Mouse (Mus musculus): ENCODE data around the gene Naa11. TPM values are rescaled to one million over a fixed set of nuclear protein-coding genes. Genes with fewer than 3 reads are reported as not detected.
A peak's percentile ranks its signal among the peaks of the same experiment; 100 is the strongest.

Gene Naa11
- polyA plus RNA-seq, 1 experiment from 2014 or later = not detected

GRCm38 (mm10) chr5:97384399-97384798 lies 7.8 kb downstream of the Naa11 start:
- ATAC-seq (no peak), DNase-seq (ENCODE audit: low read depth, low spot score) (no peak)
- ChIA-PET POLR2A (no interaction called here), CTCF (interaction anchor here (1.3 to 1.8 kb wide), 2 partner anchors 11 to 17 kb away, joined by 3 to 6 read pairs; no protein-coding TSS in a partner anchor)
- no peaks in the 10 kb centered on the region for H3K27me3 ChIP-seq
- no peak for TF ChIP-seq CTCF (IDR thresholded peaks at IDR 0.05)
- in situ Hi-C loops (cut with MboI; ENCODE audit: low pct_unique_long_range_greater_than_20kb) = no loop called here

GRCm38 (mm10) chr5:97382548-97383222 lies 9.5 kb downstream of the Naa11 start:
- ChIA-PET POLR2A (no interaction called here), CTCF (interaction anchor here (0.9 kb wide), 1 partner anchor 10 kb away, joined by 4 read pairs; no protein-coding TSS in a partner anchor)
- DNase-seq (ENCODE audit: low read depth, low spot score) (no peak), ATAC-seq (no peak)
- H3K27me3 ChIP-seq = no peaks in the 10 kb centered on the region
- in situ Hi-C loops (cut with MboI; ENCODE audit: low pct_unique_long_range_greater_than_20kb) = no loop called here
- no peak for TF ChIP-seq CTCF (IDR thresholded peaks at IDR 0.05)

- ATAC-seq (no peak), DNase-seq (ENCODE audit: low read depth, low spot score) (no peak)
- ChIA-PET CTCF (no interaction called here), POLR2A (no interaction called here)
- in situ Hi-C loops (cut with MboI; ENCODE audit: low pct_unique_long_range_greater_than_20kb) = no loop called here
- H3K27me3 ChIP-seq = no peaks in the 10 kb centered on the region
- no peak for TF ChIP-seq CTCF (IDR thresholded peaks at IDR 0.05)
Measured at GRCm38 (mm10) chr5:97379976-97380375, 12.2 kb downstream of the Naa11 start.

GRCm38 (mm10) chr5:97364781-97365180 lies 27.4 kb downstream of the Naa11 start:
- no peak for TF ChIP-seq CTCF (IDR thresholded peaks at IDR 0.05)
- H3K27me3 ChIP-seq = peaks cover under 1% of the 10 kb centered on the region
- DNase-seq (ENCODE audit: low read depth, low spot score) (no peak), ATAC-seq (no peak)
- POLR2A ChIA-PET = no interaction called here
- in situ Hi-C loops (cut with MboI; ENCODE audit: low pct_unique_long_range_greater_than_20kb) = no loop called here
- CTCF ChIA-PET = interaction anchor here (0.6 to 2.4 kb wide), 2 partner anchors 10 to 635 kb away, joined by 3 to 7 read pairs; no protein-coding TSS in a partner anchor

- POLR2A ChIA-PET = no interaction called here
Measured at GRCm38 (mm10) chr5:97364252-97364651, 27.9 kb downstream of the Naa11 start.

GRCm38 (mm10) chr5:97362539-97362938 lies 29.6 kb downstream of the Naa11 start:
- in situ Hi-C loops (cut with MboI; ENCODE audit: low pct_unique_long_range_greater_than_20kb) = no loop called here

More at GRCm38 (mm10) chr5:97364252-97364651, 27.9 kb downstream of the Naa11 start:
- no peak for TF ChIP-seq CTCF (IDR thresholded peaks at IDR 0.05)
- DNase-seq (ENCODE audit: low read depth, low spot score) (no peak), ATAC-seq (no peak)
- peaks cover 5% of the 10 kb centered on the region for H3K27me3 ChIP-seq
- CTCF ChIA-PET = interaction anchor here (2.4 kb wide), 1 partner anchor 10 kb away, joined by 7 read pairs; no protein-coding TSS in a partner anchor
- in situ Hi-C loops (cut with MboI; ENCODE audit: low pct_unique_long_range_greater_than_20kb) = no loop called here

GRCm38 (mm10) chr5:97359104-97359503 lies 33.1 kb downstream of the Naa11 start:
- in situ Hi-C loops (cut with MboI; ENCODE audit: low pct_unique_long_range_greater_than_20kb) = no loop called here
- POLR2A ChIA-PET = no interaction called here
- ATAC-seq (no peak), DNase-seq (ENCODE audit: low read depth, low spot score) (no peak)
- no peak for TF ChIP-seq CTCF (IDR thresholded peaks at IDR 0.05)
- peaks cover 5% of the 10 kb centered on the region for H3K27me3 ChIP-seq
- CTCF ChIA-PET = interaction anchor here (1.4 kb wide), 1 partner anchor 22 kb away, joined by 3 read pairs; no protein-coding TSS in a partner anchor

More at GRCm38 (mm10) chr5:97362539-97362938, 29.6 kb downstream of the Naa11 start:
- DNase-seq (ENCODE audit: low read depth, low spot score) = peak; percentile 22
- no peak for TF ChIP-seq CTCF (IDR thresholded peaks at IDR 0.05)
- POLR2A ChIA-PET = interaction anchor here (1.0 kb wide), 1 partner anchor 9 kb away, joined by 3 read pairs; no protein-coding TSS in a partner anchor
- H3K27me3 ChIP-seq = peaks cover 5% of the 10 kb centered on the region
- ATAC-seq = peak; percentile 79
- CTCF ChIA-PET = no interaction called here

GRCm38 (mm10) chr5:97356135-97356534 lies 36.0 kb downstream of the Naa11 start:
- CTCF ChIA-PET = no interaction called here
- H3K27me3 ChIP-seq = peaks cover 5% of the 10 kb centered on the region
- in situ Hi-C loops (cut with MboI; ENCODE audit: low pct_unique_long_range_greater_than_20kb) = no loop called here

GRCm38 (mm10) chr5:97355152-97355551 lies 37.0 kb downstream of the Naa11 start:
- ATAC-seq = no peak
- peaks cover 5% of the 10 kb centered on the region for H3K27me3 ChIP-seq
- TF ChIP-seq CTCF (IDR thresholded peaks at IDR 0.05) = no peak
- POLR2A ChIA-PET = no interaction called here
- CTCF ChIA-PET = interaction anchor here (1.0 kb wide), 1 partner anchor 22 kb away, joined by 4 read pairs; no protein-coding TSS in a partner anchor
- no peak for DNase-seq (ENCODE audit: low read depth, low spot score)
- in situ Hi-C loops (cut with MboI; ENCODE audit: low pct_unique_long_range_greater_than_20kb) = no loop called here

More at GRCm38 (mm10) chr5:97356135-97356534, 36.0 kb downstream of the Naa11 start:
- DNase-seq (ENCODE audit: low read depth, low spot score) (no peak), ATAC-seq (no peak)
- POLR2A ChIA-PET = no interaction called here
- TF ChIP-seq CTCF (IDR thresholded peaks at IDR 0.05) = no peak

GRCm38 (mm10) chr5:97348760-97349159 lies 43.4 kb downstream of the Naa11 start:
- ChIA-PET CTCF (interaction anchor here (0.6 kb wide), 1 partner anchor 22 kb away, joined by 3 read pairs; no protein-coding TSS in a partner anchor), POLR2A (no interaction called here)
- in situ Hi-C loops (cut with MboI; ENCODE audit: low pct_unique_long_range_greater_than_20kb) = no loop called here
- TF ChIP-seq CTCF (IDR thresholded peaks at IDR 0.05) = no peak
- ATAC-seq (no peak), DNase-seq (ENCODE audit: low read depth, low spot score) (no peak)
- H3K27me3 ChIP-seq = no peaks in the 10 kb centered on the region

GRCm38 (mm10) chr5:97348310-97348709 lies 43.9 kb downstream of the Naa11 start:
- no peak for TF ChIP-seq CTCF (IDR thresholded peaks at IDR 0.05)
- in situ Hi-C loops (cut with MboI; ENCODE audit: low pct_unique_long_range_greater_than_20kb) = no loop called here
- no peaks in the 10 kb centered on the region for H3K27me3 ChIP-seq
- DNase-seq (ENCODE audit: low read depth, low spot score) (no peak), ATAC-seq (no peak)
- POLR2A ChIA-PET = no interaction called here
- CTCF ChIA-PET = no interaction called here
